Comparison of ENCODE assay signal across 8 mouse cellular contexts in the genomic region with DNA sequence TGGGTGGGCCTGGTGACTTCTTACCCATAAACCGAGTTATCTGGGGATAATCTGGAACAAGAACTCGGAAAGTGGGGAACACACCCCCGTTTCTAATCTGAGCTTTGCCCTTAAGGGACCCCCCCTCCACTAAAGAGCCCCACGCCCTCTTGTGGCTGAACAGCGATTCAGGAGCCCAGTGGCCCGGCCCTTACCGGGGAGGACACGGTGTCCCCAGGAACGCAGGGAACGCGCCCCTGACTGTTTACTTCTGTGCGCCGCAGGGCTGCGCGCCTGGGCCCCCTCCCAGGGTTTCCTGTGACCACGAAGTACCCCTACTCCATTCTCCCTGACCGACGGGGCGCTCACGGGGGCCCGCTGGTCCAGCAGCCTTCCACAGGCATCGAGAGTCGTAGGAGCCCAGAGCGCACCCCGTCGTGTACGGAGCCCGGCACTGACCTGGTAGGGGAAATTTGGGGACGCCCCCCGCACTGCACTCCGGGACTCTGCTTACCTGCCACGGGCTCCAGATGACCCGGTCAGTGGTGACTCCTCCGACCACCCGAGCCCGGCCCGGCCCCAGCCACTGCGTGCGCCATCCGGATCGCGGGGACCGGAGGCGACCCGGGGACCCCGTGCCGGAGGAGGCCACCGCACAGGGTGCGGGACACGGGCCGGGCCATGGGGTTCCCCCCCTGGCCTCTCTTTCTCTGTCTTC. TPM values are rescaled to one million over a fixed set of nuclear protein-coding genes. Genes with fewer than 3 reads are reported as not detected.
A peak's percentile ranks its signal among the peaks of the same experiment; 100 is the strongest.
DNase-seq lines count a peak whose midpoint lies in the region; ATAC-seq lines count a peak whose summit lies in the region.

No protein-coding gene starts in this region.

- peak overlapping the region; percentile 37; the same call in 1 of the 2 replicates for H3K27ac ChIP-seq in heart, embryonic 16.5 days (ENCODE audit: low read length)
- H3K27ac ChIP-seq in midbrain, embryonic 14.5 days (replicated peaks; ENCODE audit: low read depth, low read length) = no peak overlapping the region

- 1% methylated on average over 51 of the region's 51 CpGs for WGBS in heart, embryonic 16.5 days
- 2% methylated on average over 51 of the region's 51 CpGs for WGBS in midbrain, embryonic 14.5 days

- peaks cover 17% of the 10 kb centered on the region for H3K4me1 ChIP-seq in heart, embryonic 16.5 days (ENCODE audit: control insufficient read depth, insufficient read depth, low read length)
- H3K4me1 ChIP-seq in midbrain, embryonic 14.5 days (ENCODE audit: control insufficient read depth, insufficient read depth, low read length) = peaks cover 14% of the 10 kb centered on the region; the same call in 1 of the 2 replicates

- peak overlapping the region; percentile 98 for H3K4me2 ChIP-seq in heart, embryonic 16.5 days (ENCODE audit: low read depth, low read length)
- peak overlapping the region; percentile 72 for H3K4me2 ChIP-seq in midbrain, embryonic 14.5 days (ENCODE audit: low read length)

- peak overlapping the region; percentile 67 for H3K4me3 ChIP-seq in heart, embryonic 16.5 days (ENCODE audit: low read length)
- peak overlapping the region; percentile 38 for H3K4me3 ChIP-seq in midbrain, embryonic 14.5 days (replicated peaks; ENCODE audit: low read depth, low read length)

- no peaks in the 10 kb centered on the region for H3K36me3 ChIP-seq in heart, embryonic 16.5 days (ENCODE audit: control insufficient read depth, insufficient read depth)
- no peaks in the 10 kb centered on the region for H3K36me3 ChIP-seq in midbrain, embryonic 14.5 days (ENCODE audit: control insufficient read depth, insufficient read depth, low read length)

- peak; percentile 23 for DNase-seq in embryo, embryonic 10 days (ENCODE audit: low spot score)
- DNase-seq in embryo, embryonic 9.5 days (ENCODE audit: extremely low spot score) = no peak
- peak; percentile 64 for DNase-seq in adrenal gland, postnatal 10 days
- DNase-seq in kidney, postnatal 4 days = peak; percentile 59 to 70
- DNase-seq in midbrain, embryonic 14.5 days = peak; percentile 20
- DNase-seq in left cerebral cortex, adult 8-10 months (ENCODE audit: low spot score in 2 of 2) = no peak

- H3K27me3 ChIP-seq in heart, embryonic 16.5 days (ENCODE audit: control insufficient read depth, insufficient read depth, low read length) = peaks cover 48% of the 10 kb centered on the region
- peaks cover 60% of the 10 kb centered on the region for H3K27me3 ChIP-seq in midbrain, embryonic 14.5 days (ENCODE audit: control insufficient read depth, insufficient read depth, low read length)

- H3K9me3 ChIP-seq in heart, embryonic 16.5 days (replicated peaks; ENCODE audit: control insufficient read depth, low read length) = 0 out of 2 replicates have a peak, but pooled peaks cover 5% of the 10 kb centered on the region
- no peaks in the 10 kb centered on the region for H3K9me3 ChIP-seq in midbrain, embryonic 14.5 days (ENCODE audit: control insufficient read depth, low read length)

- 0 out of 2 replicates have a peak, but pooled peaks have one; percentile 1 for ATAC-seq in heart, embryonic 16.5 days (replicated peaks; ENCODE audit: extremely low read depth, insufficient read depth, low FRiP score)
- 0 out of 2 replicates have a peak, but pooled peaks have one; percentile 4 for ATAC-seq in midbrain, embryonic 14.5 days (ENCODE audit: low FRiP score, low TSS enrichment)
- no peak for ATAC-seq in frontal cortex, adult (ENCODE audit: low TSS enrichment)

- peak overlapping the region; percentile 86 for H3K9ac ChIP-seq in heart, embryonic 16.5 days (ENCODE audit: low read length)
- peak overlapping the region; percentile 45 for H3K9ac ChIP-seq in midbrain, embryonic 14.5 days (replicated peaks; ENCODE audit: low read length)

RNA-seq across cellular contexts. Expression of a gene that starts 0.5 kb away (rescaled TPM):
- 1 to 10 TPM; 5.9 to 6.3 TPM for total RNA-seq in adrenal gland, postnatal 10 days (2021)
- polyA plus RNA-seq in heart, embryonic 16.5 days (2015; fragmentation: Nextera tagmentation; extraction: Ambion mirVana) = 21.2 and 23.9 TPM in 2 replicates
- polyA plus RNA-seq in midbrain, embryonic 14.5 days (2014; fragmentation: Nextera tagmentation; extraction: Ambion mirVana) = 4.4 and 7.3 TPM in 2 replicates
- 1 to 10 TPM; 4.0 to 4.5 (median 4.2) TPM for total RNA-seq in left cerebral cortex, adult 8-10 months (2022)

RNA-seq across cellular contexts. Expression of a gene that starts 7.7 kb away (rescaled TPM):
- 10 to 100 TPM; 27.6 to 34.5 TPM for total RNA-seq in adrenal gland, postnatal 10 days (2021)
- polyA plus RNA-seq in heart, embryonic 16.5 days (2015; fragmentation: Nextera tagmentation; extraction: Ambion mirVana) = 31.7 and 34.9 TPM in 2 replicates
- 72.8 and 73.7 TPM in 2 replicates for polyA plus RNA-seq in midbrain, embryonic 14.5 days (2014; fragmentation: Nextera tagmentation; extraction: Ambion mirVana)
- 10 to 100 TPM; 60.1 to 66.1 (median 60.8) TPM for total RNA-seq in left cerebral cortex, adult 8-10 months (2022)

RNA-seq across cellular contexts. Expression of a gene that starts 13.2 kb away (rescaled TPM):
- total RNA-seq in adrenal gland, postnatal 10 days (2021) = under 1 TPM; 0.27 to 0.42 TPM
- polyA plus RNA-seq in heart, embryonic 16.5 days (2015; fragmentation: Nextera tagmentation; extraction: Ambion mirVana) = 0.59 and 1.2 TPM in 2 replicates
- polyA plus RNA-seq in midbrain, embryonic 14.5 days (2014; fragmentation: Nextera tagmentation; extraction: Ambion mirVana) = 0.63 and 0.78 TPM in 2 replicates
- total RNA-seq in left cerebral cortex, adult 8-10 months (2022) = 1 to 10 TPM in 2 of 4 experiments, under 1 TPM in 2; 0.78 to 1.2 (median 0.99) TPM

RNA-seq across cellular contexts. Expression of a gene that starts 39.0 kb away (rescaled TPM):
- total RNA-seq in adrenal gland, postnatal 10 days (2021) = 10 to 100 TPM; 16.8 to 24.2 TPM
- polyA plus RNA-seq in heart, embryonic 16.5 days (2015; fragmentation: Nextera tagmentation; extraction: Ambion mirVana) = 12.8 and 14.6 TPM in 2 replicates
- 17.6 and 18.5 TPM in 2 replicates for polyA plus RNA-seq in midbrain, embryonic 14.5 days (2014; fragmentation: Nextera tagmentation; extraction: Ambion mirVana)
- total RNA-seq in left cerebral cortex, adult 8-10 months (2022) = 10 to 100 TPM; 10.4 to 15.7 (median 13.8) TPM

RNA-seq across cellular contexts. Expression of a gene that starts 39.3 kb away (rescaled TPM):
- 100 to 1,000 TPM; 432 to 465 TPM for total RNA-seq in adrenal gland, postnatal 10 days (2021)
- polyA plus RNA-seq in heart, embryonic 16.5 days (2015; fragmentation: Nextera tagmentation; extraction: Ambion mirVana) = 1,043 and 1,129 TPM in 2 replicates
- polyA plus RNA-seq in midbrain, embryonic 14.5 days (2014; fragmentation: Nextera tagmentation; extraction: Ambion mirVana) = 478 and 643 TPM in 2 replicates
- 100 to 1,000 TPM; 185 to 224 (median 208) TPM for total RNA-seq in left cerebral cortex, adult 8-10 months (2022)

Comparison
In these comparisons a context has a peak if more than half of its experiments do, and no peak if none do; other contexts are left out.
1. DNase-seq: peak in embryo, embryonic 10 days (single experiment), adrenal gland, postnatal 10 days (single experiment), kidney, postnatal 4 days (2 of 2) and midbrain, embryonic 14.5 days (single experiment); none in embryo, embryonic 9.5 days (single experiment) and left cerebral cortex, adult 8-10 months (0 of 2).